Mouse (Mus musculus): ENCODE data around the gene Olfr585. TPM values are rescaled to one million over a fixed set of nuclear protein-coding genes. Genes with fewer than 3 reads are reported as not detected.

Gene Olfr585
- not detected for total RNA-seq (2018; cell fraction: chromatin; rRNA removed)
- total RNA-seq (2018; cell fraction: cytosol; rRNA removed), result not detected
- total RNA-seq (2018; cell fraction: nucleus; rRNA removed), result not detected
- not detected in 3 replicates for polyA plus RNA-seq (2018)

- Histone ChIP-seq H3K36me3 (ENCODE audit: inconsistent target) (no peaks in the 10 kb centered on the region), H3K79me2 (ENCODE audit: inconsistent target) (no peaks in the 10 kb centered on the region), H3K4me3 (ENCODE audit: inconsistent target) (no peak within 1 kb of the TSS), H3K27ac (no peak within 1 kb of the TSS)
- 89% methylated on average over 1 of the region's 1 CpGs for WGBS (ENCODE audit: missing documents)
These were observed at the start of gene Olfr585 for GRCm38 (mm10) chr7:103097420-103097819. Gene Olfr585 (plus strand): TSS chr7:103097720.

GRCm38 (mm10) chr7:103051000-103051399 lies 46.5 kb upstream of the Olfr585 start, which contains the start of gene Olfr583:
Gene Olfr583 (plus strand): TSS chr7:103051300.
- WGBS (ENCODE audit: missing documents), result 83% methylated on average over 1 of the region's 1 CpGs
- H3K36me3 ChIP-seq (ENCODE audit: inconsistent target), result no peaks in the 10 kb centered on the region
- H3K27ac ChIP-seq, result no peak within 1 kb of the TSS
- no peak within 1 kb of the TSS for H3K4me3 ChIP-seq (ENCODE audit: inconsistent target)
- no peaks in the 10 kb centered on the region for H3K79me2 ChIP-seq (ENCODE audit: inconsistent target)

DNA sequence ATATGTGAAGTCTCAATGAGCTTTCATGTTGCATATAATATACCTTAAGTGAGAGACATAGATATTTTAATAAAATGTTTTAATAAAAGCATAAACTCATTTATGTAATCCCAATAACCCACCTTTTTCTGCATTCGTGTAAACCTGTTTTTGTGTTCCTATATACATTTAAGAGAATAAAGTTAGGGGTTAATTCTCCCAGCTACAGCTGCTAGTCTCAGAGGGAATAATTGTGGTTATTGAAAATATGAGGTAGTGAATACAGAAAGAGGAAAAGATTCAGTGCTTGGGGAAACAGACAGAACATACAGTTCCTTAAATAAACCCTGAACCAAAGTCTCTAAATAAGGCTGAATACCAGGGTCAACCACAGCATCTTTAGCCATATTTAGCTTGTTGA lies 15.9 kb upstream of the Olfr585 start, which contains the start of gene Olfr584:
Gene Olfr584, plus strand, starts transcription at position 301 of the 400 bp plus-strand sequence.
- Histone ChIP-seq H3K4me3 (ENCODE audit: inconsistent target) (no peak within 1 kb of the TSS), H3K27ac (no peak within 1 kb of the TSS), H3K79me2 (ENCODE audit: inconsistent target) (no peaks in the 10 kb centered on the region), H3K36me3 (ENCODE audit: inconsistent target) (no peaks in the 10 kb centered on the region)
- WGBS (ENCODE audit: missing documents), result 60% methylated on average over 1 of the region's 1 CpGs

DNA sequence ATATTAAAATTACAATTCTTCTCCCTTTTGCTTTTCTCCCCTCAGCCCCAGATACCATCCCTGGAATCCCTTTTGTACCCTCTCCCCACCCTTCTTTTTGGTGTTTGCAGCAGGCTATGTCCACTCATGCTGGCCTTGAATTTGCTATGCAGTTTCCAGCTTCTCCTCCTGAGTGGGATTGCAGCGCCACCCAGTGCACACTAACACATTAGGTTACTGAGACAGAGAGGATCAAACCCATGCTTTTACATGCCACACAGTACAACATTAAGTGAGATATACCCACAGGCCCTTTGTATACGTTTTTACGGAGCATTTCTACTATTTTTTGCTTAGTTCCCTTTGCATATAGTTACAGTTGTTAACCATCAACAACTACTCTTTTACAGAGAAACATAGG lies 21.9 kb downstream of the Olfr585 start:
- Histone ChIP-seq H3K36me3 (ENCODE audit: inconsistent target) (no peaks in the 10 kb centered on the region), H3K4me3 (ENCODE audit: inconsistent target) (no peak overlapping the region), H3K79me2 (ENCODE audit: inconsistent target) (no peaks in the 10 kb centered on the region), H3K27ac (no peak overlapping the region)
- WGBS (ENCODE audit: missing documents), result 81% methylated on average over 3 of the region's 3 CpGs

GRCm38 (mm10) chr7:103125538-103125937 lies 28.0 kb downstream of the Olfr585 start, which contains the start of gene Olfr586:
Gene Olfr586 (minus strand): TSS chr7:103125638.
- WGBS (ENCODE audit: missing documents), result 94% methylated on average over 3 of the region's 3 CpGs
- no peak within 1 kb of the TSS for H3K27ac ChIP-seq
- H3K79me2 ChIP-seq (ENCODE audit: inconsistent target), result no peaks in the 10 kb centered on the region
- no peaks in the 10 kb centered on the region for H3K36me3 ChIP-seq (ENCODE audit: inconsistent target)
- H3K4me3 ChIP-seq (ENCODE audit: inconsistent target), result no peak within 1 kb of the TSS

GRCm38 (mm10) chr7:103140579-103140978 lies 43.1 kb downstream of the Olfr585 start, which contains the start of gene Olfr588-ps1:
Gene Olfr588-ps1 (plus strand): TSS chr7:103140879.
- no peaks in the 10 kb centered on the region for H3K36me3 ChIP-seq (ENCODE audit: inconsistent target)
- WGBS (ENCODE audit: missing documents), result 80% methylated on average over 1 of the region's 1 CpGs
- no peak within 1 kb of the TSS for H3K4me3 ChIP-seq (ENCODE audit: inconsistent target)
- H3K79me2 ChIP-seq (ENCODE audit: inconsistent target), result no peaks in the 10 kb centered on the region
- H3K27ac ChIP-seq, result no peak within 1 kb of the TSS

Other genes with a start within 250 kb of the Olfr585 start
- not detected in 3 replicates for gene Olfr566, start 239.0 kb upstream of the Olfr585 start, polyA plus RNA-seq (2018)
- not detected in 3 replicates for gene Olfr568, start 220.6 kb upstream of the Olfr585 start, polyA plus RNA-seq (2018)
- gene Olfr569, start 206.8 kb upstream of the Olfr585 start, polyA plus RNA-seq (2018), result not detected in 3 replicates
- not detected in 3 replicates for gene Olfr570, start 203.1 kb upstream of the Olfr585 start, polyA plus RNA-seq (2018)
- gene Olfr571, start 180.2 kb upstream of the Olfr585 start, polyA plus RNA-seq (2018), result not detected in 3 replicates
- gene Olfr572, start 173.3 kb upstream of the Olfr585 start, polyA plus RNA-seq (2018), result not detected in 3 replicates
- not detected in 3 replicates for gene Olfr573-ps1, start 155.1 kb upstream of the Olfr585 start, polyA plus RNA-seq (2018)
- not detected in 3 replicates for gene Olfr574, start 149.3 kb upstream of the Olfr585 start, polyA plus RNA-seq (2018)
- not detected in 3 replicates for gene Olfr575, start 138.9 kb upstream of the Olfr585 start, polyA plus RNA-seq (2018)
- not detected in 3 replicates for gene Olfr576, start 135.1 kb upstream of the Olfr585 start, polyA plus RNA-seq (2018)
- not detected in 3 replicates for gene Olfr577, start 121.8 kb upstream of the Olfr585 start, polyA plus RNA-seq (2018)
- gene Olfr578, start 108.4 kb upstream of the Olfr585 start, polyA plus RNA-seq (2018), result not detected in 3 replicates
- gene Olfr582, start 59.7 kb upstream of the Olfr585 start, polyA plus RNA-seq (2018), result not detected in 3 replicates
- not detected in 3 replicates for gene Olfr583, start 46.4 kb upstream of the Olfr585 start, polyA plus RNA-seq (2018)
- gene Olfr584, start 15.8 kb upstream of the Olfr585 start, polyA plus RNA-seq (2018), result not detected in 3 replicates
- gene Olfr586, start 27.9 kb downstream of the Olfr585 start, polyA plus RNA-seq (2018), result not detected in 3 replicates
- gene Olfr588-ps1, start 43.2 kb downstream of the Olfr585 start, polyA plus RNA-seq (2018), result not detected in 3 replicates
- gene Olfr589, start 58.6 kb downstream of the Olfr585 start, polyA plus RNA-seq (2018), result not detected in 3 replicates
- not detected in 3 replicates for gene Olfr591, start 80.6 kb downstream of the Olfr585 start, polyA plus RNA-seq (2018)
- not detected in 3 replicates for gene Olfr592, start 87.1 kb downstream of the Olfr585 start, polyA plus RNA-seq (2018)
- not detected in 3 replicates for gene Olfr593, start 114.1 kb downstream of the Olfr585 start, polyA plus RNA-seq (2018)
- gene Olfr594, start 119.3 kb downstream of the Olfr585 start, polyA plus RNA-seq (2018), result not detected in 3 replicates
- gene Usp17ld, start 154.8 kb downstream of the Olfr585 start, polyA plus RNA-seq (2018), result not detected in 3 replicates
- gene Olfr596, start 207.9 kb downstream of the Olfr585 start, polyA plus RNA-seq (2018), result not detected in 3 replicates
- not detected in 3 replicates for gene Olfr597, start 218.6 kb downstream of the Olfr585 start, polyA plus RNA-seq (2018)
- gene Olfr598, start 225.8 kb downstream of the Olfr585 start, polyA plus RNA-seq (2018), result not detected in 3 replicates
- gene Olfr599, start 238.2 kb downstream of the Olfr585 start, polyA plus RNA-seq (2018), result not detected in 3 replicates